Mouse (Mus musculus) heart, postnatal 0 days (tissue): ENCODE measurements around the gene Gm4779.

Source experiments
- CTCF ChIP-seq: IDR thresholded peaks from 2 replicates; pipeline ENCODE4 v1.5.1; 2016; ENCODE audit warnings: antibody characterized with exemption, control low read depth, low read depth
- EP300 ChIP-seq: IDR thresholded peaks from 2 replicates; pipeline ENCODE4 v1.6.1; 2016; ENCODE audit warnings: antibody characterized with exemption, low read depth

DNA sequence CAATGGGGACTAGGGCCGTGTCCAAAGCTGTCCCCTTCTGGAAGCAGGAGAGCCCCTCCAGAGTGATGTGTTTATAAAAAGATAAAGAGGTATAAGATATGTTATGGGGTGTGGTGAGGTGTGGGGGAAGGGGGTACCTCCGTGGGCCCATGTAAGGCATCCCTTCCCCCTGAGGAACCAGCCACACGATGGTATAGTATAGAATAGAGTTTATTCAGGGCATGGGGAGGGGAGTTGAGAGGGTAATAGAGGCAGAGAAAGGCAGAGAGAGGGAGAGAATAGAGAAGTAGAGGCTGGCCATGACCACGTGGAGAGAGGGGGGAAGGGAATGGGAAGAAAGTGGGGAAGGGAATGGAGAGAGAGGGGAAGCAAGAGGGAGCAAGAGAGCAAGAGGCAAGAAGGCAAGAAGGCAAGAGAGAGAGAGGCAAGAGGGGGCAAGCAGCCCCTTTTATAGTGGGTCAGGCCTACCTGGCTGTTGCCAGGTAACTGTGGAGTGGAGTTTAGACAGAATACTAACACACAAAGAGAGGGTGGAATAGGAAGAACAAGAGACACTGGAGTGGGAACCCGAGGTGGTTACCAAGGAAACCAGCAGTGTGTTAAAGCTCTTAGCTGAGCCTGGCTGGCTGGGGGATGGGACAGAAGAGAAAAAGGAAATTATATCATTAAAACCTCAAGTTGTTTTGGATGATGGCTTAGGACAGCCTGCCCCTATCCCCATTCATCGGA lies 53.7 kb downstream of the Gm4779 start:
- no peak for TF ChIP-seq CTCF
- TF ChIP-seq EP300: no peak
